Mouse (Mus musculus) retina, postnatal 7 days (tissue): ENCODE data around the gene Hs6st3.

Source experiments
- DNase-seq: peaks from one replicate; pipeline ENCODE4 v3.0.0-alpha.2; 2012; ENCODE audit warnings: low read depth, low spot score

Hs6st3 gene

DNA sequence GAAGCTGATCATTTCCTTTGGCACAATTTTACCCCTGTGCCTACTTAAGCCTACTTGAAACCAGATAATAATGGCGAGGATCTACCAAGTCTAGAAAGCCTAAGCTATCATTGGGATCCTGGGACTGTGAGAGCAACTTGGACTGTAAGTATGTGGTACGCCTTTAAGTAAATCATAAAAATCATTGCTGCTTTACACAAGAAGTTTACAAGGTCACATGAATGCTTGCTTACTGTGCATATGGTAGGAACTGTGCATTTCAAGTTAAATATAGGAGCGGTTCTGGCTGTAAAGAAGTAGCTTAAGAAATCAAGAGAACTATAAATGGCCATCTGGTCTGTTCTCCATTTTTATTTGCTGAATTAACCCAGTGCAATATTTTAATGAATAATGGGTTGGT is 495.5 kb downstream of the Hs6st3 start:
- DNase-seq, result no peak

DNA sequence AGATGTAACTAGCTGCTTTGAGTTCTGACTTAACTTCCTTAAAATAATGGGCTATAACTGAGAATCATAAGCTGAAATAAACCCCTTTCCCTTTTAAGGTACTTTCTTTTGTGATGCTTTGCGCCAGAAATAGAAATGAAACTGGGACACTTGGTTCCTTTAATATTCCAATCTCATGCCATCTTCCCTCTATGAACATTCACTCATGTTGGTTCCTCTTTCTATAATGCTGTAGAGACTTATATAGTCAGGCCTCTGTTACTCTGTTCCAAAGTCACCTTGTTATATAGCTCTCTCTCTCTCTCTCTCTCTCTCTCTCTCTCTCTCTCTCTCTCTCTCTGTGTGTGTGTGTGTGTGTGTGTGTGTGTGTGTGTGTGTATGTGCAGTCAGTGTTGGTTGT is 504.7 kb downstream of the Hs6st3 start:
- DNase-seq, result no peak

DNA sequence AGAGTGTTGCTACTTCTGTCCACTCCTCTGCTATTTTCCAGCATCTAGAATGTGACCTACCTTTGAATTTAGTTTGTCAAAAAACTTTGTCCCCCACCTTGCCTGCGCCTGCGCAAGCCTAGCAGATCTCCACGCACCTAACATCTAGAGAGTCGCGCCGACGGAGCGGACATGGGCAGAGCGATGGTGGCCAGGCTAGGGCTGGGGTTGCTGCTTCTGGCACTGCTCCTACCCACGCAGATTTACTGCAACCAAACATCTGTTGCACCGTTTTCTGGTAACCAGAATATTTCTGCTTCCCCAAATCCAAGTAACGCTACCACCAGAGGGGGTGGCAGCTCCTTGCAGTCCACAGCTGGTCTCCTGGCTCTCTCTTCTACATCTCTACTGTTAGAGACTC is 505.7 kb downstream of the Hs6st3 start:
- no peak for DNase-seq

DNA sequence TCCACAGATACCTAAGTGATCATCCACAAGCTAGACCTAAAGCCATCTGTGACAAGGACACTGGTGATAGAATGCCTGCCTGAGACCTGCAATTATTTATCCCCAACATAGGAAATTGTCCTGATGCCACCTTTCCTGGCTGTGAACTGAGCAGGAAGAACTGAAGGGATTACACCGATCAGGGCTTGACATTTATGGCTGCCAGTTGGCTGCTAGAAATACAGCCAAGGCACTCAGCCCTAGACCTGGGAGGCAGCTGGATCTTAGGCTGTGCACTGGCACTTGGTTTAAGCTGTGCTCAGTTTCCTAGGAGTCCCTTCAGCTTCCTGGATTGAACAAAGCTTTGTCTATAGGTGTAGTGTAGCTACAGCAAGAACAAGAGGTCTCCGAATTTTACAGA is 518.8 kb downstream of the Hs6st3 start:
- no peak for DNase-seq

DNA sequence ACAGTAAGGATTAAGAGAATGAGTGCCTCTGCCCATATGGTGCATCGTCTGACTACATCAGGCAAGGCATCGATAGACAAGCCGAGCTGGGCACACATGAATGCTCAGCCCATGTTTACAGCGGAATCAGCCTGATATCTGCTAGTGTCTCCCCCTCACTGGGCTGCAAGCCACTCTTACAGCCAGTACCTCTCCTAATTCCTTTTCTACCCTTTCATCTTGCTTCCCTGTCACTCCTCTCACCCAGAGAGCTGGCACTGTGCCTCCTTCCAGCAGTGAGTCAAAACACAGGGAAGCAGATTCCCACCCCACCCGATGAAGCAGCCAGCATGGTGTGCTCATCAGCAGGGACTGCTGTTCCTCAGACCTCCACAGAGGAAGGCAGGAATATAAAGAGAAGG is 527.6 kb downstream of the Hs6st3 start:
- DNase-seq, result no peak

DNA sequence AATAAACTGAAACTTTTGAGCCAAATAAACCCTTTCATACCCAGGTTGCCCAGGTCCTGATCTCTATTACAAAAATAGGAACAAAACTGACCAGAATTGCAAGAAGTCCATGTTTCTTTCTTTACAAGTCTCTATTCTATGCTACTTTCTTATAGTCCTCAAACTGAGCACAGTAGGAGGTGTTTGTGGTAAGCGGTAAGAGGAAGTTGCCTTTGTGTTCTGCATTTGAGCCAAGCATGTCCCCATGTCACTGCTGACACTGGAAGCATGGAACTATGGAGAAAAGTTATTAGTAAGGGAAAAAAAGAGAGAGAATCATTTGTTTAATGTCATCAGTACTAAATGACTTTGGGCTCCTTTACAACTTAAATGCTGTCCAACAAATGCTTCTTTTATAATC is 529.3 kb downstream of the Hs6st3 start:
- no peak for DNase-seq

DNA sequence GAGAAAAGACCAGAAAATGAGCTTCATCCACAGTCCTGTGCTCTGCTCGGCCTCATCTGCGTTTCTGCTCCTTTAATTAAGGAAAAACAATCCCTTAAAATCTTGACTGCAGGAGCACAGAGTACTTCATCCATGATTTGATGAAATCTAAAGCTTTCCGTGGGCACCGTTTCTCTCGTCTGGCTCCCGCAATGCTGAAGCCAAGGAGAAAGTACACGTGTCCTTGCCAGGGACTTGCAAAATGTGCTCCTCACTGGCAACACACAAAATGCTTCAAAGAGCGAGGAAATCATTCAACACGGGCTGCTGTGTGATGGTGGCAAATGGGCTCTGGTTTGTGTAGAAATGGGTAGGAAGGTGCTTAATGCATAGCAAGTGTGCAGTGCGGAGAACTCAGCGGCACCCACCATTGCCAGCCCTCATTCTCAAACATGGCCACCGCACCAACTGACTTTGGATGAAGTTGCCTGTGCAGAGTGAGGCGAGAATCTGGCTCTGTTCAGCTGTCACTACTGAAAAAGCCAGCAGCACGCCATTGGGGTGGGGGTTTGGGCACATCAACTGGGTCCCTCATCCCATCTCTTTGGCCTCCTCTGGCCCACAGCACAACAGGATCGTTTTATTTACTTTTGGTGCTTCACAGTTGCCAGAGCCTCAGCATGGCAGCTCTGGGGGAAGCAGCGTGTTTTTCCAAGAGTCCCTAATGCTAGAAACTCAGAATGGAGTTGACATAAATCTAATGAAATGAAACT is 532.9 kb downstream of the Hs6st3 start:
- DNase-seq, result no peak

DNA sequence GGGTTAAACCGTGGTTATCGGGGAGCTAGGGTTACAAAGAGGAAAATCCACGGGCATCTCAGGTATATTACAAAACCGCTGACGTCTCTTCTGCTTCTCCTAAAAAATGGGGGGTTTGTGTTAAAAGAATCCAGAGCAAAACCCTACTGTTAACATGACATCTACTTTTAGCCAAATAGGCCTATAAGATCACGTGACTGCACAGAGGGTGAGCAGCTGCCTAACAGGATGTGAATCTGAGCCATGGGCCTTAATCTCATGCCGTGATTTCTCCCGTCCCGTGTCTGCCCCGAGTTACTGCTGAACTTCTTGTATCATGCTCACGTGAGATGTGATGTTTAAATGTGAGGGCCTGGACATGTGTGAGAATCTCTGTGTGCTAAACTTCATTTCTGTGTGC is 540.4 kb downstream of the Hs6st3 start:
- no peak for DNase-seq

DNA sequence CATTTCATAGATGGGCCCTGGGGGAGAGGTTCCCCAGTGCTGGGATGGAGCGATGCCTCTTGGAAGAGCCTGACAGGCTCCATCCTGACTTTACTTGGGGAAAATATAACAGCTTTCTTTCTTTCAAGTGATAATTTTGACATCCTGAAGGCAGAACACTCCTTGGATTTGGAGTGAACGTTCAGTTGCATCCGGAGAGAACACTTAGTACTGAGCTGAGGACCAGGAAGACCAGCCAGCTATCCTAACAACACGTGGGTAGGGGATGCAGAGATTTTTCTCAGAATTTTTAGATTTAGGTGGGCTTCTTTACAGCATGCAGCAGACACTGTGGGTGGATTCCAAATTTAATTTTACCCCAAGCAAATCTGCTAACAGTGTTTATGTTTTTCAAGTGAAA is 541.9 kb downstream of the Hs6st3 start:
- no peak for DNase-seq

DNA sequence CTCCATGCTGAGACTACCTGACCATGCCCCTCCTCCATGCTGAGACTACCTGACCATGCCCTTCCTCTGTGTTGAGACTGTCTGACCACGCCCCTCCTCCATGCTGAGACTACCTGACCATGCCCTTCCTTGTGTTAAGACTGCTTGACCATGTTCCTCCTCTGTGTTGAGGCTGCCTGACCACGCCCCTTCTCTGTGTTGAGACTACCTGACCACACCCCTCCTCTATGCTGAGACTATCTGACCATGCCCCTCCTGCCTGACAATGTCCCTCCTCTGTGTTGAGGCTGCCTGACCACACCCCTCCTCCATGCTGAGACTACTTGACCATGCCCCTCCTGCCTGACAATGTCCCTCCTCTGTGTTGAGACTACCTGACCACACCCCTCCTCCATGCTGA is 549.7 kb downstream of the Hs6st3 start:
- DNase-seq, result no peak

DNA sequence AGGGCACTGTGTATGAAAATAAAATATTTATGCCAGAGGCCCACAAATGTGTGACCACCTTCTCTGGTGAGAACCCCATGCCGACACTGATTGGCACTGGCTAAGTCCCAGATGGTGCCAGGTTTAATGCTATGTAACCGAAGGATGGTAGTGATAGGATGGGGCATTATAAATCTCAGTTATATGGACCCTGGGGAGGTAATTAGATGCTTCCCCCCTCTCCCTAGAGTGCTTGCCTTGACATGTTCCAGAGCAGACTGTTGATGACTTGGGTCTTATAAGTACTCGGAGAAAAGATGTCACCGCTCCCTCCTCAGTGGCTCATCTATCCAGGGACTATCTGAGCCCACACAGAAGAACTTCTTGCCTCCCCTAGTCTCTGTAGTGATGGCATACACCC is 561.8 kb downstream of the Hs6st3 start:
- DNase-seq, result no peak

DNA sequence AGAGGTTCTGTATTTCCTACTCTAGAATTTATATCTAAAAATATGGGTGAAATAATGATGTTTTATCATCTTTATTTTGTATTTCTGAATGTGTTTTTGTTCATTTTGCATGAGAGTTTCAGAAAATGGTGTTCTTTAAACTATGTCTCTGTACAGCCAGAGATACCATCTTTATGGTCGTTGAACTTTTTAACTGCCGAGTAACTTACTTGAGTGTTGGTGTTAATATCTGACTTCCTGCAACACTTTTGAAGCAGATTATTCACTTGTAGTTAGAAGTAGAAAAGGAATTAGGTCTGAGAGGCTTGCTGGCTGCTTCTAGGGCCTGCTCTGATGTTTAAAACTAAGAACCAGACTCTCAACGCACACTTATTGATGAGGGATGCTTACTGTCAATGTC is 576.6 kb downstream of the Hs6st3 start:
- DNase-seq, result no peak

DNA sequence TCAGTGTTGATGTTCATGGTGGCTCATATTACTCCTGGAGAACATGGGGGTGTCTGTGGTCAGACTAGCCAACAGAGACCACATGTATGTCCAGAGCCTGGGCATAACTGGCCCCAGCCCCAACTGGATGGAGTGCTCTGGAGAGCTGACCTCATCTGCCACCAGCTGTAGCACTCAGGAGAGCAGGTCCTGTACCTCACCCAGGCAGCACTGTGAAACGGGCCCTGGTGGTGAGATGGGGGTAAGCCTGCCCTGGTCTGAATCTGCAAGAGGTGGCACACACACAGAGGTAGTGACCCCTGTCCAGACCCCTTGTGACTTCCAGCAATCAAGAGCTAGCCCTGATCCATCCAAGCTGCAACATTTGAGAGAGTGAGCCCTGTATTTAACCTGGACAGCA is 579.2 kb downstream of the Hs6st3 start:
- DNase-seq, result no peak

DNA sequence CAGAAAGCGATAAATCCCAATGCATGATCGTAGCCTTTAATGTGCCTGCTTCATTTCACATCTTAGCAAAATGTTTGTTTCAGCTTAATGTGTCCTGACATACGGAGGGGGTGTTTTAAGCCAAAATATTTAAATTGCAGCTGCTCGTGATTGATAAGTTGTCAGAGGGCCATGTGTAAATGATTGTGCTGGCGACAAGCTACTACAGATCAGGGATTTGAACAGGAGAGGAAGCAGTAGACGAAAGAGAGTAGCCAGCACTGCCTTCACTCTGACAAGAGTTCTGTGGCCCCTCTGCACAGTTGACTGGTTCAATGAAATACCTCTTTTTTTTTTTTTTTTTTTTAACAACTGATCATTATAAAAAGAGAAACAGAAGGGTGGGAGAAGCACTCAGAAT is 587.0 kb downstream of the Hs6st3 start:
- DNase-seq, result no peak

DNA sequence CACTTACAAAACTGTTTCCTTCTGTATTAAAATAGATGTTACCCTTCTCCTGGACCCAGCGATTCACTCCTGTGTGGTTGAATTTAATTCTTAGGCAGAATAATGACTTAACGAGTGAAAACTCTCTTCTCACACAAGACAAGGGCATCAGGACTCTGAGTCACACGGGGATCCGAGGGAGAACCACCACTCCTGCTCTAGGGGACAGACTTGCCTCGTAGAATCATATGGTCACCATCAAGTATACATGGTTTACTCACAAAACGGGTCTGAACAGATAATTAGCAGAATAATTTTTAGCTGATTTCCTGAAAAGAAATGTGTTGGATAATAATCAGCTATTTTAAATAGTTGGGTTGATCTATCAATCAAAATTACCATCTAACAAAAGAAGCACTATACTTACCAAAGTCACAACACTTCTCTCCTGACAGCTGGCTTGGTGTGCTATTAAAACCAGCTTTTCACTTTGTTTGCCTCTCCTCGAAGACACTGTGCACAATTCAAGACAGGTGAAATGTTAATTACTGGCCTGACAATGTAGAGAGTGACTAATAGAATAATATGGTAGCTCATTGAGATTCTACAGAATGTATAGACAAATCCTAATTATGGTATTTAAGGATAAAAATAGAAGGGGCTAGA is 593.4 kb downstream of the Hs6st3 start:
- no peak for DNase-seq

DNA sequence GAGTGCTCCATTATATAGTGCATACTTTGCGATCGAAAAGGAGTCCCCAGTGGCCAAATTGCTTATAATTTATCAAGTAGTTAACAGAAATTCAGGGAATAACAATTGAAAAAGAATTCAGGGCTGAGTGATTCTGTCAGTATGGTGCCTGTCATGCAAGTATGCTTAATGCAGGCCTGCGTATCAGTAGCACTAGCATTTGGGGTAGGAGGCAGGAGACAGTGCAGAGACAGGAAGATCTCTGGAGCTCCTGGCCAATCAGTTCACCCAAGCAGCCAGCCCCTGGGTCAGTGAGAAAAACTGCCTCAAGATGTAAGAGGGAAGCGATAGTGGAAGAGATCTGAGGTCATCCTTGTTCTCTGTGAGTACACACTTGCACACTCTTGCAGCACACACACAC is 594.1 kb downstream of the Hs6st3 start:
- DNase-seq, result no peak

DNA sequence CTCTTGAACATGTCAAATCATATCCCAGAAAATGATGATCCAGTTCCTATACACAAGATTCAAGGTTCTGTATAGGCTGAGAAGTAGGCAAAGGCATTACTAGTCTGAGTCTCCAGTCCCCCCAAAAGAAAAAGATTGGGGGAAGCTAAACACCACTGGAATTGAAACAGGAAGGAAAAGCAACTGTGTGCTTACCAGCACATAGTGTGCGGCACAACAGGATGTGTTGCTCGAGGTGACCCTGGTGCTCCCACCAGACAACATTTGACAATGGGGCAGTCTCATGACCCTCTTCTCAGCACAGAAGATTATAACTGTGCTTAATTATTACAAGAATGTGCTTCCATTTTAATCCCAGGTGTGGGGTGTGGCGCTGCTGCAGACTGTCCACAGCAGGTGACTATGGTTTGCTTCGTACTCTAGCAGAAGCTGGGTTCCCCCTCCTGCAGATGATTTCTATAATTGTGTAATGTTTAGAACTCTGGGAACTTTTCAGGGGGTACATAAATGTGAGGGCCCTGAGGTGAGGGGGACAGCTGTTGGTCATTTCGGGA is 599.3 kb downstream of the Hs6st3 start:
- no peak for DNase-seq

DNA sequence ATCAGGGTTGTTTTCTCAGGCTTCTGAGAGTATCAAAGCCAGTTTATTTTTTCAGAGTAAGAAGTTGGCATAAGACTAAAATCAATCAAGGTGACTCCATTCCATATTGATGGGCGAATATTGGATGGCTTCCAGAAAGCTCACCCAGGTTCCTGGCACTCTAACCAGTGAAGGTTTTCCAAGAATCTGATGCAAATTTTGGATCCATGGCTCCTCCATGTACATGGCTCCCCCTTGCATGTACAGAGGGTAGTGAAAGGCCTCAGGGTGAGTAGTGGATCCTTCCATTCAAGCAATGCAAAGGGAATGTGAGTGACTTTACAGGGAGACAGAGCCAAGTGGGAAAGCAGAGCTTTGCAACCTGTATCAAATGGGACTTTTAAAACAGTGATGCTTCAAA is 603.6 kb downstream of the Hs6st3 start:
- DNase-seq, result no peak

DNA sequence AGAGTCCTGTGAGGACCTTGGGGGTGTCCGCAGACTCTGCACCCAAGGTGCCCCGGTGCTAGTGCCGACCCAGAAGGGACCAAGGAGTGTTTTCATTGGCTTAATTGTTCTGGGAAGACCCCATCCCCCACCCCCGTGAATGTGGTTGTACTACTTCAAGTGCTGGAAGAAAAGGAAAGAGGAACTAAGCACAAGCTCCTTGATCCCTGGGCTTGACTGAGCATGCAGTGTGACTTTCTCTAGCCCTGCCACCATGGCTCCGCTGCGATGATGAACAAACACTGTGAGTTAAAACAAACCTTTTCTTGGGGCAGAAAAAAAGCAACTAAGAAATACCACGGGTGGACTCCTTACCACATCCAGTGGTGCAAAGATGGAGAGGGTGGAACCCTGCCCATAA is 623.2 kb downstream of the Hs6st3 start:
- DNase-seq, result no peak

DNA sequence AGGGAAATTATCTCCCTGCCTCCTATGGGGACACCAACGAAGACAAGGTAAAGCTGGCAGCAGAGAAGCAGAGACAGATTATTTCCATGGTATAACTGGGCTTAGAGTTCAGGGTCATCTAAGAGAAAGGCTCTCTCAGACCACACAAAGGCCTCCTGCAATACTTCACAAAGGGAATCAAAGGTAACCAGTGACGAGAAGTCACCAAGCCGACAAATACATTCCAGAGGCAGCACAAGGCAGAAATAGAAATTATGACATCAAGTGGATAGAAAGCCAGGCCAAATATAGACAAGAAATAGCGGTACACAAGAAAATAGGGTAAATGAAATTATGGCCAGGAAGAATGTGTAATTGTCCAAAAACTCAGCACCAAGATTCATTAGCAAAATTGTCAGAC is 633.9 kb downstream of the Hs6st3 start:
- DNase-seq, result no peak

DNA sequence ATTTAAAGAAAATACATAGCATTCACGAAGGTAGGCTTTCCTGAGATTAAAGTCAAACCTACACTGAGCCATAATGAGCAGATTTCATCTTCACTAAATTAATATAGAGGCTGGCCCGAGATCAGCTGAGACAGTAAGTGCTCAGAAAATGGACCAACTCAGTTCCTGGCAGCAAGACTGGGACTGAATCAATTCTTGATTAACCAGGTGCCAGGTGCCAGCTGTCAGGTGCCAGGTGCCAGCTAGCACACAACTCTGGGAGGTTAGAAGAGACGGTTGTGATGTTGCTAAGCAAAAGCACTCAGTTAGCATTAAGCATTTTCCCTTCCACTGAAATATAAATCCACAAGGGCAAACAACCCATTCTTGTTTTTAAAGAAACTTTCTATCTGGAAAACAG is 638.1 kb downstream of the Hs6st3 start:
- DNase-seq, result no peak

DNA sequence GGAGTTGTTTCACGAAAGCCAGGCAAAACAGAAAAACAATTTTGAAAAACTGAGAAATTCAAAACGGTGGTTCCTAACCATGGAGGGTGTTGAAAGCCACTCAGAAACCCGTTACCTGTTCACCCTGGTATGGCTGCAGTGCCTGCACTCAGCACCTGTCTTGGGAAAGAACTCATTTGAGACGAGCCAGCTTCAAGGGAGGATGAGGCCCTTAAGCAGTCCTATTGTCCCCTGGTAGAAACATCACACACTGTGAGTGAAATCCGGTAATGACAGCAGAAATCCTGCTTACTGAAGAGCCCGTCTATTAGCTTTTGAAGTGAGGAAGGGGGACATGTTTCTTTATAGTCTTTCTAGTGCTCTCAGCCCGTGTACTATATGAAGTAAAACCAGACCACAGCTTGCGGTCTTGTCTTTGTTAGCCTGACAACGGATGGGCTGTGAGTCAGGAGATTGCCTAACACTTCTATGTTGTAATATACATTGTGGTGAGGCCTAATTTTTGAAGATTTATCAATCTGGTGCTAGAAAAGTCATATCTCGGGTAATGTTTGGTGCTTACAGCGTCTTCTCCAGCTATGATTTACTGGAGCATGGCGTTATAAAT is 641.9 kb downstream of the Hs6st3 start:
- no peak for DNase-seq

DNA sequence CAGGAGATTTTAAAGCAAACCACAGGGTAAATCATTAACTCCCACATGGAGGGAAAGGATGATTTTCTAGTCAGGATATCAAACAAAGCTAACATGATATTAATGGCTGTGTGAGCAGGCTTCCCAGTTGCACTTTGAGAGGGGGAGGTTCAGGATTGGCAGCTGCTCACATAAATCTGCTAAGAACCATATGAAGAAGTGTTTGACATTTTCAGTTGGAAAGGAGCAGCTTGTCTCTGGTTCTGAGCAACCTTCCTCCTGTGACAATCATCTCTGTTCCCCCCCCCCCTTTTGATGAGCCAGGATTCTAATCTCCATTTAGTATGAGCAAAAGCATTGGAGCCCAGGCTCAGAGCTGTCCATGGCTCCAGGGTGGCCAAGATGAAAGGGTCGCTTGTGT is 643.0 kb downstream of the Hs6st3 start:
- DNase-seq, result no peak
